Mouse (Mus musculus) heart, embryonic 11.5 days (tissue): Measurements from ENCODE around the gene Gpr182. TPM values are rescaled to one million over a fixed set of nuclear protein-coding genes. Genes with fewer than 3 reads are reported as not detected.
A peak's percentile ranks its signal among the peaks of the same experiment; 100 is the strongest.

Source experiments
- ATAC-seq: fragments of 200-750 bp; cut with Nextera tagmentation; replicated peaks from 2 replicates; pipeline ENCODE4 v1.8.0; 2017; ENCODE audit warnings: moderate library complexity; ENCODE audit not compliant: insufficient number of reproducible peaks, low FRiP score, low TSS enrichment
- H3K27ac ChIP-seq: fragments of 300-500 bp; sonication (generic); 2 replicates; pipeline ENCODE4 v1.5.1; 2014; ENCODE audit warnings: mild to moderate bottlenecking, low read depth, low read length
- H3K27me3 ChIP-seq: fragments of 300-500 bp; sonication (generic); 2 replicates; pipeline ENCODE4 v1.6.1; 2014; ENCODE audit warnings: mild to moderate bottlenecking, low read length, mixed read lengths; ENCODE audit not compliant: control insufficient read depth, insufficient read depth
- H3K36me3 ChIP-seq: fragments of 300-500 bp; sonication (generic); 2 replicates; pipeline ENCODE4 v1.6.1; 2014; ENCODE audit warnings: mild to moderate bottlenecking, low read length, moderate library complexity, mixed read lengths; ENCODE audit not compliant: control insufficient read depth, insufficient read depth
- H3K4me1 ChIP-seq: fragments of 300-500 bp; sonication (generic); 2 replicates; pipeline ENCODE4 v1.6.1; 2014; ENCODE audit warnings: low read length; ENCODE audit not compliant: control insufficient read depth, insufficient read depth
- H3K4me2 ChIP-seq: fragments of 300-500 bp; sonication (generic); 2 replicates; pipeline ENCODE4 v1.6.1; 2014; ENCODE audit warnings: mild to moderate bottlenecking, moderate library complexity
- H3K4me3 ChIP-seq: fragments of 300-500 bp; sonication (generic); 2 replicates; pipeline ENCODE4 v1.5.1; 2014; ENCODE audit warnings: low read depth, low read length
- H3K9ac ChIP-seq: fragments of 300-500 bp; sonication (generic); 2 replicates; pipeline ENCODE4 v1.6.1; 2014; ENCODE audit warnings: mild to moderate bottlenecking, low read depth, low read length, moderate library complexity
- H3K9me3 ChIP-seq: fragments of 300-500 bp; sonication (generic); replicated peaks from 2 replicates; pipeline ENCODE4 v1.6.1; 2016; ENCODE audit warnings: low read length; ENCODE audit not compliant: control insufficient read depth
- WGBS: fragments of 180-500 bp; shearing (Covaris S2); extraction: QIAGEN DNeasy Blood & Tissue Kit; methylation state at CpG from one replicate; pipeline ENCODE4 v1.1.7; 2014; ENCODE audit not compliant: insufficient replicate concordance; 5-methylcytosine and 5-hydroxymethylcytosine counted together
- polyA plus RNA-seq: library from polyadenylated mRNA; unstranded; fragments of >200 nt; fragmentation: Nextera tagmentation; extraction: Ambion mirVana; gene quantifications from 2 replicates; pipeline ENCODE4 v1.2.1, GENCODE M21; 2014

Gpr182 gene
- polyA plus RNA-seq, 1 experiment from 2014 or later: 9.1 TPM

DNA sequence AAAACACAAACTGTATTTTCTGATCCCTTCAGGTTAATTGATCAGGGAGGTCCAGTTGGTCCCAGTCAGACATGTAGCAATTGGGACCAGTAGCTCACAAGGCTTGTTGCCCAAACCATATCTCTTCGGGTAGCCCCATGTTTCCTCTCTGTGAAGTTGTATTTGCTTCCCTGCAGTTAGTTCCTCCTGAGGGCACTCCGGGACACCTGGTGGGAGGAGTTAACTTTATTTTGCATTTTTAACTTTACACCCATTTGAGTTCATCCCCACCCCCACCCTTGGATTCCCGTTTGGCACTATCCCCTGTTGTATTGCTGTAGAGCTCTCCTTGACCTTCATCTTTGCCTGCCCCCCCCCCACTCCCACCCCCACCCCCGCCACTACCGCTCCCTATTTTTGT lies 5.6 kb downstream of the Gpr182 start:
- no peak overlapping the region for H3K4me2 ChIP-seq
- H3K4me3 ChIP-seq: no peak overlapping the region
- H3K27ac ChIP-seq: no peak overlapping the region
- WGBS: 65% methylated on average over 4 of the region's 5 CpGs
- H3K9ac ChIP-seq: no peak overlapping the region
- ATAC-seq: no peak
- H3K27me3 ChIP-seq: no peaks in the 10 kb centered on the region
- no peaks in the 10 kb centered on the region for H3K9me3 ChIP-seq
- peaks cover 11% of the 10 kb centered on the region for H3K4me1 ChIP-seq
- peaks cover 24% of the 10 kb centered on the region for H3K36me3 ChIP-seq

- H3K36me3 ChIP-seq: peaks cover 24% of the 10 kb centered on the region
- ATAC-seq: no peak
- 66% methylated on average over 5 of the region's 5 CpGs for WGBS
- no peaks in the 10 kb centered on the region for H3K9me3 ChIP-seq
- H3K9ac ChIP-seq: no peak overlapping the region
- peaks cover 15% of the 10 kb centered on the region for H3K4me1 ChIP-seq
- H3K4me3 ChIP-seq: no peak overlapping the region
- no peaks in the 10 kb centered on the region for H3K27me3 ChIP-seq
- H3K27ac ChIP-seq: no peak overlapping the region
- no peak overlapping the region for H3K4me2 ChIP-seq
Observed at GRCm38 (mm10) chr10:127744661-127745060, 6.9 kb downstream of the Gpr182 start.

DNA sequence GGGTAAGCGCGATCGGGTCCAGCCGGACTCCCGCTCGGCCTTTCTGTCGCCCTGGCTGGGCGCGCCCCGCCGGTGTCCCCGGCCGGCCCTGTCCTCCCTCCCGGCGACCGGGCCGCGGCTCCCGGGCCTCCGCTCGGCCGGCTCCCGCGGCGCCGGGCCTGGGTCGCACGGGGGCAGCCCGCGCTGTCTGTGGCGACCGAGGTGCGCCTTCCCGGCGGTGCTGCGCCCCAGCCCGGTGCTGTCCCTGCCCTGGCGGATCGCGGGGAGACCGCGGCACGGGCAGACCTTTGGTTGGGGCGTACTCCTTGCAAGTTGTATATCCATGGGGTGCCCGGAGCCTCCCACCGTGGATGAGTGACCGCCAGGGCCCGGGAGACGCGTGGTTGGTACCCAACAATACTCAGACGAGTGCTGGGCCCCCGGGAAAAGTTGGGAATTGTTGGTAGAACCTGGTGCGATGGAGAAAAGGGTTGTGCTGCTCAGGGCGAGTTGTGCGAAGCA lies 11.8 kb downstream of the Gpr182 start:
- ATAC-seq: peak; percentile 32
- Histone ChIP-seq H3K4me2 (peak overlapping the region; percentile 69), H3K4me1 (peaks cover 5% of the 10 kb centered on the region), H3K9ac (peak overlapping the region; percentile 97), H3K4me3 (peak overlapping the region; percentile 95), H3K36me3 (peaks cover 22% of the 10 kb centered on the region), H3K27ac (peak overlapping the region; percentile 74), H3K9me3 (no peaks in the 10 kb centered on the region), H3K27me3 (no peaks in the 10 kb centered on the region)
- WGBS: under 1% methylated on average over 45 of the region's 55 CpGs

DNA sequence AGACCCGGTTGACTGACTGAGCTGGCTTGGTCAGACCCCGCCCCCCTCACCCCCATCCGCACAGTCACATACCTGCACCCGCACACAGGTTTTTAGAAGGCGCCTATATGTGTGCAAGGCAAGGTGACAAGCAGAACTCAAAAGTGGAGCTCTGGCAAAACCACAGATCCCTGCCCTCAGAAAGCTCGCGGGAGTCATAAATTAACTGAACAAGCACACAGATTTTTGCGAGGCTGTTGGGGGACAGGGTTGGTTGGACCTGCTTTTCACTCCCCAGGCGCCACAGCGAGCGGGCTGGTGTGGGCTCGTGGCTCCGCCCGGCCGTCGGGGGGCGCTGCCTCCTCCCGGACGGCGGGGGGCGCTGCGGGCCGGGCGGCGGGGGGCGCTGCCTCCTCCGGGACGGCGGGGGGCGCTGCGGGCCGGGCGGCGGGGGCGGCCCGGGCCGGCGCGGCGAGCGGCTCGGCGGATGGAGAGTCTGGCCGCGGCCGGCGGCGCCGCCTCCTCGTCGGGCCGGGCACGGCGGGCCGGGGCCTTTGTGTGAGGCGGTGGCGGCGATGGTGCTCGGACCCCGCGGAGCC lies 12.4 kb downstream of the Gpr182 start, which contains the start of gene Zbtb39:
Gene Zbtb39, plus strand, starts transcription at position 456 of the 578 bp plus-strand sequence.
- under 1% methylated on average over 32 of the region's 61 CpGs for WGBS

GRCm38 (mm10) chr10:127738151-127738882 lies 13.2 kb downstream of the Gpr182 start:
- ATAC-seq: no peak; the same call in 1 of the 2 replicates
- Histone ChIP-seq H3K4me3 (no peak overlapping the region), H3K27me3 (no peaks in the 10 kb centered on the region), H3K9me3 (no peaks in the 10 kb centered on the region), H3K9ac (no peak overlapping the region), H3K4me1 (peaks cover 5% of the 10 kb centered on the region), H3K36me3 (peaks cover 8% of the 10 kb centered on the region), H3K27ac (no peak overlapping the region), H3K4me2 (peak overlapping the region; percentile 69)
- WGBS: 32% methylated on average over 13 of the region's 13 CpGs

More for the DNA sequence above, 12.4 kb downstream of the Gpr182 start, which contains the start of gene Zbtb39:
- peak within 1 kb of the TSS; percentile 74 for H3K27ac ChIP-seq
- peak within 1 kb of the TSS; percentile 95 for H3K4me3 ChIP-seq
- peak; percentile 79 for ATAC-seq
- peak within 1 kb of the TSS; percentile 97 for H3K9ac ChIP-seq
- H3K36me3 ChIP-seq: peaks cover 17% of the 10 kb centered on the region
- H3K27me3 ChIP-seq: no peaks in the 10 kb centered on the region
- H3K9me3 ChIP-seq: no peaks in the 10 kb centered on the region
- H3K4me1 ChIP-seq: peaks cover 5% of the 10 kb centered on the region
- peak within 1 kb of the TSS; percentile 69 for H3K4me2 ChIP-seq

DNA sequence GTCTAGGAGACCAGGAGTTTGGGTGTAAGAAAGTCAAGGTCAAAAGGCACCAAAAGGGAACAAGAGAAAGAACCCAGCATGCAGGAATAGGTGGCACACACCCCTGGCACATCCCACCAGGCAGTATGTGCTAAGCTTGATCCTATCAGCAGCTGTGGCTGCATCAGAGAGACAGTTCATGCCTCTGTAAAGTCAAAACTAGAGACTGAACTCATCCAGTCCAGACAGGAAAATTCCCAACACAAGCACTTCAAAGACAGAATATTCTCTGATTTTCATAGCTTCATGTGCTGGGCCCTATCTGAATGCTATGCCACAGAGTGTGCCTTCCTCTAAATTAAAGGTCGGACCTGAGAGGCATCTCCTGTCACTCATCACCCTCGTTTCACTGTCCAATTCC lies 14.0 kb downstream of the Gpr182 start:
- H3K4me1 ChIP-seq: peaks cover 5% of the 10 kb centered on the region
- H3K4me2 ChIP-seq: no peak overlapping the region
- no peaks in the 10 kb centered on the region for H3K27me3 ChIP-seq
- no peaks in the 10 kb centered on the region for H3K9me3 ChIP-seq
- H3K9ac ChIP-seq: no peak overlapping the region
- no peak overlapping the region for H3K4me3 ChIP-seq
- WGBS: 28% methylated on average over 2 of the region's 2 CpGs
- H3K27ac ChIP-seq: no peak overlapping the region
- ATAC-seq: no peak
- peaks cover under 1% of the 10 kb centered on the region; the same call in 1 of the 2 replicates for H3K36me3 ChIP-seq

DNA sequence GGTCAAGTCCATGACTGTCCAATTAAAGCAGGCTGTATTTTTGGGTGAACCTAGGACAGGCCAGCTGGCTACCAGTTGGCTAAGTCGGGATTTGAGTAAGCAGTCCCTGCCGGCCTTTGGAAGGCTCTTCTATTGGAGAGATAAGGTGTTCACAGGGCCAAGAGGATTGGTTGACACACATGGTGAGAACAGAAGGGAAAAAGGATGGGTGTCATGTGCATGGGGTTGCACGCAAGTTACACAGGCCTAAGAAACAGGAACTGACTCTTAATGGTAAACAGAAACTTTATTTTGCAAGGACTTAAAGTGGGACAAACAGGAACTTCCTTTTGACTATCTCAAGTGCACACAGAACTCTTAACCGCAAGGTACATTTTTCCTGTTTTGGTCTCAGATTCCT lies 14.6 kb downstream of the Gpr182 start:
- no peak overlapping the region for H3K27ac ChIP-seq
- 45% methylated on average over 4 of the region's 4 CpGs for WGBS

GRCm38 (mm10) chr10:127736266-127736665 lies 15.3 kb downstream of the Gpr182 start:
- no peaks in the 10 kb centered on the region for H3K9me3 ChIP-seq
- no peaks in the 10 kb centered on the region for H3K36me3 ChIP-seq
- no peak overlapping the region for H3K4me2 ChIP-seq
- 76% methylated on average over 2 of the region's 2 CpGs for WGBS
- no peak overlapping the region for H3K9ac ChIP-seq
- H3K27me3 ChIP-seq: no peaks in the 10 kb centered on the region
- no peak overlapping the region for H3K27ac ChIP-seq
- H3K4me1 ChIP-seq: peaks cover 5% of the 10 kb centered on the region
- no peak overlapping the region for H3K4me3 ChIP-seq
- no peak for ATAC-seq

More for the DNA sequence above, 14.6 kb downstream of the Gpr182 start:
- no peak for ATAC-seq
- Histone ChIP-seq H3K36me3 (no peaks in the 10 kb centered on the region), H3K27me3 (no peaks in the 10 kb centered on the region), H3K4me1 (peaks cover 5% of the 10 kb centered on the region), H3K4me2 (no peak overlapping the region), H3K9me3 (no peaks in the 10 kb centered on the region), H3K9ac (no peak overlapping the region), H3K4me3 (no peak overlapping the region)
